Mouse (Mus musculus) forebrain, embryonic 11.5 days (tissue): Measurements from ENCODE around the gene Ibtk. TPM values are rescaled to one million over a fixed set of nuclear protein-coding genes. Genes with fewer than 3 reads are reported as not detected.

Experiments
- ATAC-seq: fragments of 200-750 bp; cut with Nextera tagmentation; replicated peaks from 2 replicates; pipeline ENCODE4 v1.8.0; 2017; ENCODE audit warnings: moderate TSS enrichment; ENCODE audit not compliant: low FRiP score
- DNase-seq: peaks from one replicate; pipeline ENCODE4 v3.0.0-alpha.2; 2017; ENCODE audit warnings: low spot score
- H3K27ac ChIP-seq: fragments of 300-500 bp; sonication (generic); 2 replicates; pipeline ENCODE4 v1.5.1; 2014; ENCODE audit warnings: low read depth, low read length
- H3K27me3 ChIP-seq: fragments of 300-500 bp; sonication (generic); 2 replicates; pipeline ENCODE4 v1.6.1; 2014; ENCODE audit warnings: mild to moderate bottlenecking, low read length, mixed read lengths; ENCODE audit not compliant: control insufficient read depth, insufficient read depth
- H3K36me3 ChIP-seq: fragments of 300-500 bp; sonication (generic); 2 replicates; pipeline ENCODE4 v1.6.1; 2014; ENCODE audit warnings: mild to moderate bottlenecking, low read length, moderate library complexity, mixed read lengths; ENCODE audit not compliant: control insufficient read depth, insufficient read depth
- H3K4me1 ChIP-seq: fragments of 300-500 bp; sonication (generic); replicated peaks from 2 replicates; pipeline ENCODE4 v1.6.1; 2014; ENCODE audit warnings: low read length, mixed read lengths; ENCODE audit not compliant: control insufficient read depth, insufficient read depth
- H3K4me2 ChIP-seq: fragments of 300-500 bp; sonication (generic); 2 replicates; pipeline ENCODE4 v1.6.1; 2014; ENCODE audit warnings: low read depth, mild to moderate bottlenecking, low read length, moderate library complexity, mixed read lengths; ENCODE audit not compliant: severe bottlenecking
- H3K4me3 ChIP-seq: fragments of 300-500 bp; sonication (generic); 2 replicates; pipeline ENCODE4 v1.5.1; 2014; ENCODE audit warnings: low read depth, low read length
- H3K9ac ChIP-seq: fragments of 300-500 bp; sonication (generic); 2 replicates; pipeline ENCODE4 v1.6.1; 2014; ENCODE audit warnings: low read length
- H3K9me3 ChIP-seq: fragments of 300-500 bp; sonication (generic); 2 replicates; pipeline ENCODE4 v1.6.1; 2016; ENCODE audit warnings: low read length, mixed read lengths; ENCODE audit not compliant: control insufficient read depth
- WGBS: fragments of 180-500 bp; shearing (Covaris S2); extraction: QIAGEN DNeasy Blood & Tissue Kit; methylation state at CpG from one replicate; pipeline ENCODE4 v1.1.7; 2014; 5-methylcytosine and 5-hydroxymethylcytosine counted together
- polyA plus RNA-seq: library from polyadenylated mRNA; unstranded; fragments of >200 nt; fragmentation: Nextera tagmentation; extraction: Ambion mirVana; gene quantifications from 2 replicates; pipeline ENCODE4 v1.2.1, GENCODE M21; 2014

Ibtk gene
- polyA plus RNA-seq, 1 experiment from 2014 or later = 49.0 TPM

DNA sequence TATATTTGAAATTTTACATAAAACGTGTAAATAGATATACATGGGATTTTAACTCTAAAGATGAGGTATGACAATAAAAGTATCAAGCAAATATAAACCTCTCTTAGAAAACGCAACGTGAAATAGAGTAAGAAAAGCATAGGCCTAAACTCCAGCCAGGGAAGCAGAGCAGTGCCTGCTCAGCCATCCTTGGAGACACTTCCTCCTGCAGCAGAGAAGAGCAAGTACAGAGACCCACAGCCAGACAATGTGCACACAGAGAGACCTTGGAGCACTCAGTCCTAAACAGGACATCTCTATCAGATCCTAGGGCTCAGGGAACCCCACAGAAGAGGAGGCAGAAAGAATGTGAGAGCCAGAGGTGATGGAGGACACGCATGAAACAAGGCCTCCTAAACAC, 7.0 kb downstream of the Ibtk start:
- Histone ChIP-seq H3K4me1 (no peaks in the 10 kb centered on the region), H3K9ac (no peak overlapping the region), H3K9me3 (no peaks in the 10 kb centered on the region), H3K4me3 (no peak overlapping the region), H3K27ac (no peak overlapping the region), H3K27me3 (no peaks in the 10 kb centered on the region), H3K4me2 (no peak overlapping the region), H3K36me3 (no peaks in the 10 kb centered on the region; the same call in 1 of the 2 replicates)
- ATAC-seq (no peak), DNase-seq (no peak)
- WGBS = 88% methylated on average over 4 of the region's 4 CpGs

GRCm38 (mm10) chr9:85739279-85739678, 9.9 kb downstream of the Ibtk start:
- Histone ChIP-seq H3K9me3 (no peaks in the 10 kb centered on the region), H3K4me3 (no peak overlapping the region), H3K27ac (no peak overlapping the region), H3K4me2 (no peak overlapping the region), H3K4me1 (no peaks in the 10 kb centered on the region), H3K27me3 (no peaks in the 10 kb centered on the region), H3K36me3 (peaks cover 5% of the 10 kb centered on the region; the same call in 1 of the 2 replicates), H3K9ac (no peak overlapping the region)
- no peak for DNase-seq
- ATAC-seq = no peak
- WGBS = 92% methylated on average over 4 of the region's 4 CpGs

DNA sequence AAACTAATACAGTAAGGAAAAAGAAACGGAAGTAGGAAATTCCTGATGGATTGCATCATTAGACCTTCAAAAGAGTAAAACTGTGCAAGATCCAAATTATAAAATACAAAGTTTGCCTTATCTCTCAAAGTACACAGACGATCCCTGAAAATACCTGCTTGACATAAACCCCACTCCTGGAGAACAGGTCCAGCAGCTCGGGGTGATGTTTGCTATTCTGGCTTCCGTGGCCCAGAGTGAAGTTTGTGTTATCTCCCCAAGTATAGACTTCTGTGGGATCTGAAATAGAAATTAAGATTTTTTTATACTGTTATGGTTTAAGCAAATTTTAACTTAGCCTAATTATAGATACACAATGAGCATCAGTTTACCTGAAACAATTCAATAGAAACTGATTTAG, 14.3 kb downstream of the Ibtk start:
- no peaks in the 10 kb centered on the region for H3K27me3 ChIP-seq
- no peaks in the 10 kb centered on the region for H3K4me1 ChIP-seq
- no peak for DNase-seq
- H3K4me3 ChIP-seq = no peak overlapping the region
- no peaks in the 10 kb centered on the region for H3K9me3 ChIP-seq
- no peak overlapping the region for H3K4me2 ChIP-seq
- no peak for ATAC-seq
- H3K9ac ChIP-seq = no peak overlapping the region
- peaks cover 5% of the 10 kb centered on the region for H3K36me3 ChIP-seq
- 96% methylated on average over 4 of the region's 4 CpGs for WGBS
- no peak overlapping the region for H3K27ac ChIP-seq

- no peak for ATAC-seq
- Histone ChIP-seq H3K9ac (no peak overlapping the region), H3K36me3 (no peaks in the 10 kb centered on the region; the same call in none of the 2 replicates)
Measured at GRCm38 (mm10) chr9:85724078-85724477, 25.1 kb downstream of the Ibtk start.

GRCm38 (mm10) chr9:85717336-85717735, 31.8 kb downstream of the Ibtk start:
- no peak overlapping the region for H3K4me2 ChIP-seq
- no peaks in the 10 kb centered on the region for H3K9me3 ChIP-seq
- H3K4me1 ChIP-seq = no peaks in the 10 kb centered on the region
- H3K4me3 ChIP-seq = no peak overlapping the region
- WGBS = 94% methylated on average over 7 of the region's 7 CpGs
- ATAC-seq (no peak), DNase-seq (no peak)
- H3K36me3 ChIP-seq = peaks cover 7% of the 10 kb centered on the region; the same call in 1 of the 2 replicates
- no peak overlapping the region for H3K27ac ChIP-seq
- H3K9ac ChIP-seq = no peak overlapping the region
- H3K27me3 ChIP-seq = no peaks in the 10 kb centered on the region

More at GRCm38 (mm10) chr9:85724078-85724477, 25.1 kb downstream of the Ibtk start:
- H3K4me2 ChIP-seq = no peak overlapping the region
- H3K27ac ChIP-seq = no peak overlapping the region
- 93% methylated on average over 9 of the region's 9 CpGs for WGBS
- no peaks in the 10 kb centered on the region for H3K9me3 ChIP-seq
- H3K4me3 ChIP-seq = no peak overlapping the region
- H3K27me3 ChIP-seq = no peaks in the 10 kb centered on the region
- DNase-seq = no peak
- no peaks in the 10 kb centered on the region for H3K4me1 ChIP-seq

GRCm38 (mm10) chr9:85707302-85707701, 41.8 kb downstream of the Ibtk start:
- Histone ChIP-seq H3K4me3 (no peak overlapping the region), H3K9ac (no peak overlapping the region), H3K36me3 (peaks cover 3% of the 10 kb centered on the region; the same call in 1 of the 2 replicates), H3K4me2 (no peak overlapping the region), H3K4me1 (no peaks in the 10 kb centered on the region), H3K9me3 (no peaks in the 10 kb centered on the region), H3K27ac (no peak overlapping the region), H3K27me3 (no peaks in the 10 kb centered on the region)
- ATAC-seq (no peak), DNase-seq (no peak)
- WGBS = 95% methylated on average over 6 of the region's 6 CpGs

GRCm38 (mm10) chr9:85701981-85702380, 47.2 kb downstream of the Ibtk start:
- 95% methylated on average over 5 of the region's 5 CpGs for WGBS
- Histone ChIP-seq H3K36me3 (peaks cover 3% of the 10 kb centered on the region; the same call in 1 of the 2 replicates), H3K27me3 (no peaks in the 10 kb centered on the region), H3K4me3 (no peak overlapping the region), H3K4me1 (no peaks in the 10 kb centered on the region), H3K9ac (no peak overlapping the region), H3K9me3 (no peaks in the 10 kb centered on the region), H3K27ac (no peak overlapping the region), H3K4me2 (no peak overlapping the region)
- no peak for ATAC-seq
- no peak for DNase-seq

DNA sequence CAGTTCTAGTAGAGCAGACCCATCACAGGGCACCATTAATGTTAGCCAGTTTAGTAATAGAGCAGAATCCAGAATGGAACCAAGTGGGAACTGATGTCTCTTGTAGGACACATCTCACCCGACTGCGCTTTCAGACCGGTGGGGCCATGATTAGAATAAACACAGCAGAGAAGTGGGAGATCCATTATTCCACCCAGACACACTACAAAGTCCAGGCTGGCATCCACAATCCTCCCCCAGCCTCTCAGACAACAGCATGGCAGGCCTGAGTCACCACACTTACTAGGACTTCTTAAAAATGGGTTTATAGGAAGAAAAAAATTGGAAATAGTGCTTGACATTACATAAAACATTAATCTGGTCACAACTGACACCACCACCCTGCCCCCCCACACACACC, 53.5 kb downstream of the Ibtk start:
- Histone ChIP-seq H3K9me3 (no peaks in the 10 kb centered on the region), H3K27ac (no peak overlapping the region), H3K36me3 (peaks cover 4% of the 10 kb centered on the region; the same call in 1 of the 2 replicates), H3K4me1 (no peaks in the 10 kb centered on the region), H3K4me2 (no peak overlapping the region), H3K4me3 (no peak overlapping the region), H3K9ac (no peak overlapping the region), H3K27me3 (no peaks in the 10 kb centered on the region)
- 91% methylated on average over 3 of the region's 3 CpGs for WGBS
- DNase-seq = no peak
- no peak for ATAC-seq
